Mouse (Mus musculus) hindbrain, embryonic 14.5 days (tissue): ENCODE results near the gene Ankrd44. TPM values are rescaled to one million over a fixed set of nuclear protein-coding genes. Genes with fewer than 3 reads are reported as not detected.

ENCODE experiments used
- ATAC-seq: fragments of 200-750 bp; cut with Nextera tagmentation; 2 replicates; pipeline ENCODE4 v1.8.0; 2017; ENCODE audit warnings: moderate number of reproducible peaks, mild to moderate bottlenecking, moderate TSS enrichment, moderate library complexity; ENCODE audit not compliant: low FRiP score
- DNase-seq: peaks from one replicate; pipeline ENCODE4 v3.0.0-alpha.2; 2015; ENCODE audit warnings: low spot score
- H3K27ac ChIP-seq: fragments of 300-500 bp; sonication (generic); 2 replicates; pipeline ENCODE4 v1.5.1; 2014; ENCODE audit warnings: mild to moderate bottlenecking, moderate library complexity
- H3K27me3 ChIP-seq: fragments of 300-500 bp; sonication (generic); 2 replicates; pipeline ENCODE4 v1.6.1; 2014; ENCODE audit warnings: mild to moderate bottlenecking, low read length, mixed read lengths; ENCODE audit not compliant: control insufficient read depth, insufficient read depth
- H3K36me3 ChIP-seq: fragments of 300-500 bp; sonication (generic); replicated peaks from 2 replicates; pipeline ENCODE4 v1.6.1; 2014; ENCODE audit not compliant: control insufficient read depth, insufficient read depth
- H3K4me1 ChIP-seq: fragments of 300-500 bp; sonication (generic); replicated peaks from 2 replicates; pipeline ENCODE4 v1.6.1; 2014; ENCODE audit warnings: antibody characterized with exemption, low read length, mixed read lengths; ENCODE audit not compliant: control insufficient read depth, insufficient read depth
- H3K4me2 ChIP-seq: fragments of 300-500 bp; sonication (generic); replicated peaks from 2 replicates; pipeline ENCODE4 v1.6.1; 2014; ENCODE audit warnings: mild to moderate bottlenecking, moderate library complexity
- H3K4me3 ChIP-seq: fragments of 300-500 bp; sonication (generic); replicated peaks from 2 replicates; pipeline ENCODE4 v1.5.1; 2014; ENCODE audit warnings: mild to moderate bottlenecking, low read length
- H3K9ac ChIP-seq: fragments of 300-500 bp; sonication (generic); 2 replicates; pipeline ENCODE4 v1.6.1; 2014
- H3K9me3 ChIP-seq: fragments of 300-500 bp; sonication (generic); 2 replicates; pipeline ENCODE4 v1.6.1; 2016; ENCODE audit warnings: low read length; ENCODE audit not compliant: control insufficient read depth
- WGBS: fragments of 180-500 bp; shearing (Covaris S2); extraction: QIAGEN DNeasy Blood & Tissue Kit; methylation state at CpG from one replicate; pipeline ENCODE4 v1.1.7; 2014; 5-methylcytosine and 5-hydroxymethylcytosine counted together
- polyA plus RNA-seq: library from polyadenylated mRNA; unstranded; fragments of >200 nt; fragmentation: Nextera tagmentation; extraction: Ambion mirVana; gene quantifications from 2 replicates; pipeline ENCODE4 v1.2.1, GENCODE M21; 2014

Gene Ankrd44
- polyA plus RNA-seq, 1 experiment from 2014 or later = 30.0 TPM

DNA sequence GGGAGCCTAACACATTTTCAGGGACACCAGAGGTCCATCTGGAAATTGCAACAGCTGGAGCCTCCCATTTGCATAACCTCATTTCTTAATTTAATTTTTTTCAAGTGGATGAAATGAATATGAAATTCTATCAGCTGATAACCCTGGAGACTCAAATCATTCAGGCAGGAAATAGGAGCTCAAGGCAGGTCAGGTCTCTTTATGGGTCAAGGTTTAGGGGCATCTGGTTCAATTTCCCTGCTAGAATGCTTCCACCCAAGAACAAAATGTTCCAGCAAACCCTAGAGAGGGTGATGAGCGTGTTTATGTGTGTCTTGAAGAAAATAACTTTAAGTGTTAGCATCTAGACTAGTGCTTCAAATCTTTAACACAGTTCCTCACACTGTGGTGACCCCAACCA lies 248.2 kb downstream of the Ankrd44 start:
- no peak overlapping the region for H3K9ac ChIP-seq
- H3K4me1 ChIP-seq = 0 out of 2 replicates have a peak, but pooled peaks cover 5% of the 10 kb centered on the region
- no peak overlapping the region for H3K4me2 ChIP-seq
- no peaks in the 10 kb centered on the region for H3K36me3 ChIP-seq
- 81% methylated on average over 1 of the region's 1 CpGs for WGBS
- no peaks in the 10 kb centered on the region for H3K27me3 ChIP-seq
- H3K4me3 ChIP-seq = no peak overlapping the region
- no peak overlapping the region for H3K27ac ChIP-seq
- ATAC-seq (no peak), DNase-seq (no peak)
- no peaks in the 10 kb centered on the region for H3K9me3 ChIP-seq

- Histone ChIP-seq H3K4me3 (no peak overlapping the region), H3K36me3 (no peaks in the 10 kb centered on the region), H3K27ac (no peak overlapping the region), H3K9me3 (no peaks in the 10 kb centered on the region), H3K4me2 (no peak overlapping the region), H3K27me3 (no peaks in the 10 kb centered on the region), H3K9ac (no peak overlapping the region), H3K4me1 (0 out of 2 replicates have a peak, but pooled peaks cover 5% of the 10 kb centered on the region)
- 64% methylated on average over 5 of the region's 5 CpGs for WGBS
- ATAC-seq = peak; percentile 27; the same call in 1 of the 2 replicates
- no peak for DNase-seq
Observed at GRCm38 (mm10) chr1:54675478-54675877, 250.7 kb downstream of the Ankrd44 start.

DNA sequence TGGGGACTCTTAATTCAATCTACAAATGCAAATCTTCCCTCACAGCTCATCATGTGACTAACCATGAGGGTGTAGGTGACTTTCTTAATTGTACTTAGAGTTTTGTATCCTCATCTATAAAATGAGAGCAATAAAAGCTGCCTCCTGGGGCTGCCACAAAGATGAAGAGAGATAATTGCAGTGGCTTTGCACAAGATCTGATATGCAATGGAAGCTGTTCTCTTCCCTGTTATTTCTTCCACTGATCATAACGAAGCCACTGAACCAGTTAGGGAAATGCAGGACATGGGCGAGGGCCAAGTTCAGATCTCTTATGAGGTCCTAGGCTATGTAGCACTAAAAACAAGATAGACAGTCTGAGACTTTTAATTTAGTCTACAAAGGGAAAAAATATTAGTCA lies 258.2 kb downstream of the Ankrd44 start:
- no peak for ATAC-seq

GRCm38 (mm10) chr1:54665582-54666405 lies 260.4 kb downstream of the Ankrd44 start:
- ATAC-seq = peak; percentile 72
- H3K36me3 ChIP-seq = peaks cover 3% of the 10 kb centered on the region
- no peak overlapping the region for H3K4me2 ChIP-seq
- H3K4me1 ChIP-seq = peaks cover 4% of the 10 kb centered on the region; the same call in 1 of the 2 replicates
- H3K27me3 ChIP-seq = no peaks in the 10 kb centered on the region
- no peak overlapping the region for H3K4me3 ChIP-seq
- peak; percentile 82 for DNase-seq
- H3K9ac ChIP-seq = no peak overlapping the region; the same call in 1 of the 2 replicates
- peak overlapping the region; percentile 6; the same call in 1 of the 2 replicates for H3K27ac ChIP-seq
- WGBS = 55% methylated on average over 8 of the region's 8 CpGs
- no peaks in the 10 kb centered on the region for H3K9me3 ChIP-seq

More for the DNA sequence above, 258.2 kb downstream of the Ankrd44 start:
- Histone ChIP-seq H3K4me1 (peaks cover 4% of the 10 kb centered on the region; the same call in 1 of the 2 replicates), H3K36me3 (no peaks in the 10 kb centered on the region; the same call in 1 of the 2 replicates), H3K9ac (no peak overlapping the region), H3K27me3 (no peaks in the 10 kb centered on the region), H3K4me3 (no peak overlapping the region), H3K27ac (no peak overlapping the region), H3K4me2 (no peak overlapping the region), H3K9me3 (no peaks in the 10 kb centered on the region)
- WGBS = 71% methylated on average over 2 of the region's 2 CpGs
- no peak for DNase-seq

DNA sequence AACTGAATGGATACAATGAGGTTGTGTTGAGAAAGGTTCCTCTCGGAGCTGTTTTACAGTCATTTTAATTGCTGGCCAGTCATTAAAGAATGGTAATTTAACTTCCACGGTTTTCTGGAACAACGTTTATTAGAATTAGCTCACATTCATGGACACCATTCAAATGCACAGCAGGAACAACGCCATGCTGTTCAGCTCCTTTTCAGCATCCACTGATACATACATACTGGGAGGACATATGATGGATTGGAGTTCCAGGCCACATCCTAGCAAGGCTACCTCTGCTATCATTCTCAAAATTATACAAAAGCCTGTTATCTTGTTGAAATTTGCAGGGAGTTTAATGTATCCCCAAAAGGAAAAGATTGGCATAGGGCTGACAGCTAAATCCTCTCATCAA lies 261.1 kb downstream of the Ankrd44 start:
- Histone ChIP-seq H3K4me3 (no peak overlapping the region), H3K27ac (no peak overlapping the region), H3K27me3 (no peaks in the 10 kb centered on the region), H3K9ac (no peak overlapping the region), H3K9me3 (no peaks in the 10 kb centered on the region), H3K4me2 (no peak overlapping the region), H3K36me3 (peaks cover 7% of the 10 kb centered on the region), H3K4me1 (peaks cover 4% of the 10 kb centered on the region; the same call in 1 of the 2 replicates)
- ATAC-seq = 0 out of 2 replicates have a peak, but pooled peaks have one; percentile 53
- WGBS = 41% methylated on average over 4 of the region's 4 CpGs
- DNase-seq = no peak

DNA sequence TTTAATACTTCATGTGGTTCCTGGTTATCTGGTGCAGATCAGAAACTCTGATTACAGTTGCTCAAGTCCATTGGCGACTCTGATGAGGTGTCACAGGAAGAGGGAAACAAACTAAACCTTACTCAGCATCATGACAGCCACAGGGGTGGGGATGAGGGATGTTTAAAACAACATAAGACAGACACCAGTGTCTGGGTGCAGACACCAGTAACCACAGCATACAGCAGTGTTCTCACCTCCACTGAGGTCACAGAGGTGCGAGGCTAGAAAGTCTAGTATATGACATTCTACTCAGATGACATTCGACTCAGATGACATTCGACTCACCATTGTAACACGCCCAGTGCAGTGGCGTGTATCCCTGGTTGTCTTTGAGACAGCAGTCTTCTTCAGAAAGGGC lies 265.5 kb downstream of the Ankrd44 start:
- Histone ChIP-seq H3K9ac (no peak overlapping the region), H3K36me3 (peaks cover 18% of the 10 kb centered on the region), H3K27ac (no peak overlapping the region), H3K27me3 (no peaks in the 10 kb centered on the region), H3K4me3 (no peak overlapping the region), H3K4me2 (no peak overlapping the region), H3K4me1 (peaks cover 3% of the 10 kb centered on the region; the same call in 1 of the 2 replicates), H3K9me3 (no peaks in the 10 kb centered on the region)
- WGBS = 91% methylated on average over 6 of the region's 6 CpGs
- DNase-seq = no peak
- ATAC-seq = no peak

DNA sequence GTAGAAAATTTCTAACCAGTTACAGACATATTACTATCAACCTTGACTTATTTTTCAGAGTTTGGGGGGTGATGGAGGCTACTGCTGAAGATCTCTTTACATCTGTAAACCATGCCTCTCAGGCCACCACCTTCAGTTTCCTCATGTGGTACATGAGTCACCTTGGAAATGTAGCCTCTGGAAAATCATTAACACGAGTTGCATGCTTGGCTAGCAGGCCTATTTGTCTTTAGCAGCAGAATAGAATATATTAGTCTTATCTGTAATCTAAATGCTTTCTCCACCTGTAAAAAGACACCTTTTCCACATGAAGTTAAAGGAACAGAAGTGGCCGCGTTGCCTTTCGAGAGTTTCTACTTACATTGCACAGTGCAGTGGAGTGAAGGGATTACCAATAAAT lies 267.6 kb downstream of the Ankrd44 start:
- Histone ChIP-seq H3K9me3 (no peaks in the 10 kb centered on the region), H3K27me3 (no peaks in the 10 kb centered on the region), H3K4me1 (no peaks in the 10 kb centered on the region), H3K4me2 (no peak overlapping the region), H3K27ac (no peak overlapping the region), H3K4me3 (no peak overlapping the region), H3K36me3 (peaks cover 34% of the 10 kb centered on the region), H3K9ac (no peak overlapping the region)
- 94% methylated on average over 4 of the region's 4 CpGs for WGBS
- DNase-seq (no peak), ATAC-seq (no peak)

GRCm38 (mm10) chr1:54648237-54648636 lies 277.9 kb downstream of the Ankrd44 start:
- no peak for DNase-seq

GRCm38 (mm10) chr1:54647335-54647745 lies 278.8 kb downstream of the Ankrd44 start:
- Histone ChIP-seq H3K4me3 (no peak overlapping the region), H3K9me3 (no peaks in the 10 kb centered on the region), H3K36me3 (peaks cover 10% of the 10 kb centered on the region; the same call in 1 of the 2 replicates), H3K4me2 (no peak overlapping the region), H3K27ac (no peak overlapping the region), H3K4me1 (no peaks in the 10 kb centered on the region), H3K27me3 (no peaks in the 10 kb centered on the region), H3K9ac (no peak overlapping the region)
- no peak for ATAC-seq
- WGBS = 63% methylated on average over 3 of the region's 3 CpGs
- peak; percentile 59 for DNase-seq

More at GRCm38 (mm10) chr1:54648237-54648636, 277.9 kb downstream of the Ankrd44 start:
- H3K4me1 ChIP-seq = no peaks in the 10 kb centered on the region
- no peaks in the 10 kb centered on the region for H3K27me3 ChIP-seq
- H3K4me2 ChIP-seq = no peak overlapping the region
- no peak for ATAC-seq
- no peak overlapping the region for H3K4me3 ChIP-seq
- H3K9ac ChIP-seq = no peak overlapping the region
- H3K36me3 ChIP-seq = peaks cover 14% of the 10 kb centered on the region
- 82% methylated on average over 5 of the region's 5 CpGs for WGBS
- H3K27ac ChIP-seq = no peak overlapping the region
- H3K9me3 ChIP-seq = no peaks in the 10 kb centered on the region
